Mouse (Mus musculus): ENCODE results near the gene Myh7b. TPM values are rescaled to one million over a fixed set of nuclear protein-coding genes. Genes with fewer than 3 reads are reported as not detected.
"Not testable (repeated sequence)": the region's sequence is repeated elsewhere in the genome, so short reads cannot be mapped to it uniquely, and the experiment has no call there.

The Myh7b gene
- polyA plus RNA-seq, 1 experiment from 2014 or later = 6.0 TPM

- H3K36me3 ChIP-seq; H3K27me3 ChIP-seq (replicated peaks); H3K9me3 ChIP-seq (replicated peaks): not testable (repeated sequence)
- H3K9ac ChIP-seq = peak overlapping the region; percentile 72
- H3K4me3 ChIP-seq = peak overlapping the region; percentile 41
- peak overlapping the region; percentile 94 for H3K27ac ChIP-seq
- H3K4me2 ChIP-seq = peak overlapping the region; percentile 78
- 25% methylated on average over 4 of the region's 4 CpGs for WGBS (ENCODE audit: insufficient replicate concordance)
- ATAC-seq = peak; percentile 79
- peaks cover 67% of the 10 kb centered on the region for H3K4me1 ChIP-seq
Observed at GRCm38 (mm10) chr2:155605236-155605589, 5.8 kb upstream of the Myh7b start.

- WGBS (ENCODE audit: insufficient replicate concordance) = 84% methylated on average over 4 of the region's 4 CpGs
- H3K9ac ChIP-seq = peak overlapping the region; percentile 72
- peaks cover 76% of the 10 kb centered on the region for H3K4me1 ChIP-seq
- H3K4me3 ChIP-seq = no peak overlapping the region
- no peaks in the 10 kb centered on the region for H3K36me3 ChIP-seq
- H3K27me3 ChIP-seq (replicated peaks) = no peaks in the 10 kb centered on the region
- 0 out of 2 replicates have a peak overlapping the region, but pooled peaks have one; percentile 78 for H3K4me2 ChIP-seq
- no peaks in the 10 kb centered on the region for H3K9me3 ChIP-seq (replicated peaks)
- peak overlapping the region; percentile 94 for H3K27ac ChIP-seq
- no peak for ATAC-seq
Observed at GRCm38 (mm10) chr2:155606360-155606759, 4.7 kb upstream of the Myh7b start.

DNA sequence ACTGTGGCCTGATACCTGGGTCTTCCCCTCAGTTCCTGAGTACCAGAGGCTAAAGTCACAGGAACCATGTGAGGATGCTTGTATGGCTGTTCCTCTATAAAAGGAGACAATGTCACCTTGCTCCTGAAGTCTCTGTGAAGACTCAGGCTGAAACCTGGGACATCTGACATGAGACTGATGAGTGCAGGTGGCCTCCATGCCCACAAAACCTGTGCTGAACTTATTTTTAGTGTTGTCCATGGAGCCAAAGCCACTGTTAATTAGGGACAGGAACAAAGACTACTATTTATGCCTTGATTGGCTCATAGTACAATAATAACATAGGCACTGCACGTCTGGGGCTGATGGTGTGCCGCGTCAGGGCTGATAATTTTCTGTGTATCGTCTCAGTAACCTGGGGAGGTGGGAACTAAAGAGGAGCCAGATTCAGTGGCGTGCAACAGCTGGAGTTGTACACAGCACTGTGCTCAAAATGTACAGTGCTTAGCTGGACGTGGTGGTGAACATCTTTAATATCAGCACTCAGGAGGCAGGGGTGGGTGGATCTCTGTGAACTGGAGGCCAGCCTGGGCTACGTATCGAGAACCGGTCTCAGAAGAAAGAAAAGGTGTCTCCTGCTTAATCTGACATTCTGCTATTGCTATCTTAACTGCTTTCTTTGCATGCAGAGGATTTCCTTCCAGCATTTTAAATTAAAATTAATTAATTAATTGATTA is 980 bp downstream of the Myh7b start:
- peak overlapping the region; percentile 80; the same call in 1 of the 2 replicates for H3K9ac ChIP-seq
- H3K27ac ChIP-seq = peak overlapping the region; percentile 95
- H3K4me1 ChIP-seq = peaks cover 82% of the 10 kb centered on the region
- H3K36me3 ChIP-seq = no peaks in the 10 kb centered on the region
- no peak for ATAC-seq
- peak overlapping the region; percentile 79 for H3K4me2 ChIP-seq
- H3K9me3 ChIP-seq (replicated peaks) = no peaks in the 10 kb centered on the region
- WGBS (ENCODE audit: insufficient replicate concordance) = 71% methylated on average over 9 of the region's 9 CpGs
- no peaks in the 10 kb centered on the region for H3K27me3 ChIP-seq (replicated peaks)
- H3K4me3 ChIP-seq = peak overlapping the region; percentile 65

DNA sequence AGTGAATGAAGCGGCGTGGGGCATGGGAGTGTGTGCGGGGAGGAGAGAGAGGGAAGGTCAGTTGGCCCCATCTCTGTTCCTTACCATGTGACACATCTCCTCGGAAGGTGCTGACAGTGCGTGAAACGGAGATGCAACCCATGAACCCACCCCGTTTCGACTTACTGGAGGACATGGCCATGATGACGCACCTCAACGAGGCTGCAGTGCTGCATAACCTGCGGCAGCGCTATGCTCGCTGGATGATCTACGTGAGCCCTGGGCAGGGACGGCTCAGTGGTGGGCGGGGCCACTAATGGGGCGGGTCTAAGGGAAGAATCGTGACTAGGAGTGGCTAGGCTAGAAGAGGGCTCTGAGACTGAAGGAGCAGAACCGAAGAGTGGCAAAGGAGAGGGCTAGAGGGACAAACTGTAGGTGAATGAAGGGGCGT is 2.3 kb downstream of the Myh7b start:
- Histone ChIP-seq H3K36me3 (no peaks in the 10 kb centered on the region), H3K4me3 (peak overlapping the region; percentile 65), H3K4me2 (peak overlapping the region; percentile 79), H3K9ac (peak overlapping the region; percentile 80), H3K27ac (peak overlapping the region; percentile 95), H3K4me1 (peaks cover 81% of the 10 kb centered on the region), H3K9me3 (replicated peaks) (no peaks in the 10 kb centered on the region), H3K27me3 (replicated peaks) (no peaks in the 10 kb centered on the region)
- WGBS (ENCODE audit: insufficient replicate concordance) = 2% methylated on average over 20 of the region's 20 CpGs
- peak; percentile 95 for ATAC-seq

DNA sequence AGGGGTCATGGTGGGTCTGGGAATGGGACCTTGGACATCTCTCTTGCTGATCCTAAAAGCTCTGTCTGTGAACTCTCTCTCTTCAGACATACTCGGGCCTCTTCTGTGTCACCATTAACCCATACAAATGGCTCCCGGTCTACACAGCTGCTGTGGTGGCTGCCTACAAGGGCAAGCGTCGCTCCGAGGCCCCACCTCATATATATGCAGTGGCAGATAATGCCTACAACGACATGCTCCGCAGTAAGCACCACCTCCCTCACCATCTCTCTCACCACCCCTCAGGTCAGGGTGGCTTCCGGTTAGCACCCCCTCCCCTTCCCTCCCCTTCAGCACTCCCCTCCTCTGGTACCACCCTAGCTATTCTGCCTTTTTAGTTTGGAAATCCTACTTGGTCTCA is 2.9 kb downstream of the Myh7b start:
- Histone ChIP-seq H3K4me2 (peak overlapping the region; percentile 79), H3K27me3 (replicated peaks) (no peaks in the 10 kb centered on the region), H3K27ac (peak overlapping the region; percentile 95), H3K4me1 (peaks cover 83% of the 10 kb centered on the region), H3K9me3 (replicated peaks) (no peaks in the 10 kb centered on the region), H3K36me3 (no peaks in the 10 kb centered on the region), H3K9ac (peak overlapping the region; percentile 80), H3K4me3 (peak overlapping the region; percentile 65)
- 24% methylated on average over 8 of the region's 8 CpGs for WGBS (ENCODE audit: insufficient replicate concordance)
- peak; percentile 80 for ATAC-seq

DNA sequence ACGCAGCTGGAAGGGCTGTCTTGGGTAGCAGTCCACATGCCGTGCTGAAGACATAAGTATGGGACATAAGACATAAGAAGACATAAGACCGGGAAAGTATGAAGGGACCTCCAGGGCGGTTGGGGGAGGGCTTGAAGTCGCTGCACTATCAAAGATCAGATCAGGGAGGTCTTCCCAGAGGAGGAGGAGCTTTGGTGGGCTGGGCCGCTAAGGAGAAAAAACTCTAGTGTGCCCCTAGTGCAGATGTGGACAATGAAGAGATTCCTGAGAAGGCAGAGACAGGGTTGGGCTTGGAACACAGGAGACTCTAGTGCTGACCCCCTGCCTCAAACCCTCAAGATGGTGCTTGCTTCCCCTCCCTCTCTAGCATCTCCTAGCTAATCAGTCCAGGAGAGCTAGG is 6.0 kb downstream of the Myh7b start:
- Histone ChIP-seq H3K9ac (peak overlapping the region; percentile 59), H3K27ac (peak overlapping the region; percentile 72), H3K36me3 (no peaks in the 10 kb centered on the region), H3K4me3 (peak overlapping the region; percentile 12; the same call in 1 of the 2 replicates), H3K4me2 (peak overlapping the region; percentile 50), H3K27me3 (replicated peaks) (no peaks in the 10 kb centered on the region; the same call in 1 of the 2 replicates), H3K4me1 (peaks cover 86% of the 10 kb centered on the region), H3K9me3 (replicated peaks) (no peaks in the 10 kb centered on the region)
- ATAC-seq = no peak
- WGBS (ENCODE audit: insufficient replicate concordance) = 32% methylated on average over 6 of the region's 6 CpGs

- Histone ChIP-seq H3K4me3 (no peak overlapping the region), H3K27me3 (replicated peaks) (peaks cover 6% of the 10 kb centered on the region; the same call in 1 of the 2 replicates), H3K4me1 (peaks cover 86% of the 10 kb centered on the region), H3K9ac (no peak overlapping the region; the same call in 1 of the 2 replicates), H3K27ac (no peak overlapping the region; the same call in none of the 2 replicates), H3K9me3 (replicated peaks) (no peaks in the 10 kb centered on the region), H3K4me2 (no peak overlapping the region), H3K36me3 (no peaks in the 10 kb centered on the region)
- peak; percentile 67 for ATAC-seq
- 14% methylated on average over 8 of the region's 8 CpGs for WGBS (ENCODE audit: insufficient replicate concordance)
Observed at GRCm38 (mm10) chr2:155619817-155620216, 8.8 kb downstream of the Myh7b start.

- no peak for ATAC-seq
- H3K27ac ChIP-seq = no peak overlapping the region
- no peak overlapping the region for H3K4me3 ChIP-seq
- WGBS (ENCODE audit: insufficient replicate concordance) = 26% methylated on average over 11 of the region's 11 CpGs
- H3K4me1 ChIP-seq = peaks cover 61% of the 10 kb centered on the region
- no peak overlapping the region for H3K9ac ChIP-seq
- no peaks in the 10 kb centered on the region for H3K9me3 ChIP-seq (replicated peaks)
- no peak overlapping the region for H3K4me2 ChIP-seq
- no peaks in the 10 kb centered on the region for H3K36me3 ChIP-seq
- H3K27me3 ChIP-seq (replicated peaks) = peaks cover 31% of the 10 kb centered on the region
Observed at GRCm38 (mm10) chr2:155622606-155623005, 11.6 kb downstream of the Myh7b start.

- no peaks in the 10 kb centered on the region for H3K9me3 ChIP-seq (replicated peaks)
- H3K9ac ChIP-seq = no peak overlapping the region
- WGBS (ENCODE audit: insufficient replicate concordance) = 75% methylated on average over 6 of the region's 6 CpGs
- peak overlapping the region; percentile 9; the same call in 1 of the 2 replicates for H3K27ac ChIP-seq
- H3K4me1 ChIP-seq = peaks cover 51% of the 10 kb centered on the region
- no peaks in the 10 kb centered on the region for H3K36me3 ChIP-seq
- ATAC-seq = no peak
- H3K4me3 ChIP-seq = no peak overlapping the region
- H3K4me2 ChIP-seq = no peak overlapping the region
- peaks cover 45% of the 10 kb centered on the region for H3K27me3 ChIP-seq (replicated peaks)
Observed at GRCm38 (mm10) chr2:155623996-155624395, 13.0 kb downstream of the Myh7b start.

DNA sequence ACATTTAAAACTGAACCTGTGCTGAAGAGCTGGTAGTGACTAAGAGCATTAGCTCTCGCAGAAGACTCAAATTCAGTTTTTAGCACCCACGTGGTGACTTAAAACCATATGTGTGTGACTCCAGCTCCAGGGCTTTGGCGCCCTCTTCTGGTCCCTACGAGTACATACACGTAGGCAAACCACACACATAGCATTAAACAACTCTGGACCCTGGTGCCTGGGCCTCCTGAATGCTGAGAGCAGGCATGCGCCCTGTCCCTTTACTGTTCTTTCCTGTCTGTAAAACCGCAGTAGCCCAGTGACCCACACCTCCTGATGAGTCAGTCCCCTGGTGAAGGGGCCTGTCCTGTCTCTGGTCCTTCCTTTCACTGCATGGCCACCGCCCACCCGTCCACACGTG is 13.7 kb downstream of the Myh7b start:
- ATAC-seq = no peak; the same call in 1 of the 2 replicates
- Histone ChIP-seq H3K4me2 (no peak overlapping the region), H3K27me3 (replicated peaks) (peaks cover 52% of the 10 kb centered on the region), H3K4me3 (no peak overlapping the region), H3K36me3 (no peaks in the 10 kb centered on the region), H3K4me1 (peaks cover 51% of the 10 kb centered on the region), H3K9ac (no peak overlapping the region), H3K27ac (no peak overlapping the region), H3K9me3 (replicated peaks) (no peaks in the 10 kb centered on the region)
- WGBS (ENCODE audit: insufficient replicate concordance) = 26% methylated on average over 10 of the region's 10 CpGs

GRCm38 (mm10) chr2:155626277-155626676 is 15.3 kb downstream of the Myh7b start:
- Histone ChIP-seq H3K27ac (no peak overlapping the region), H3K9me3 (replicated peaks) (no peaks in the 10 kb centered on the region), H3K4me2 (no peak overlapping the region), H3K36me3 (peaks cover 6% of the 10 kb centered on the region), H3K4me1 (peaks cover 53% of the 10 kb centered on the region), H3K4me3 (no peak overlapping the region), H3K27me3 (replicated peaks) (peaks cover 68% of the 10 kb centered on the region), H3K9ac (no peak overlapping the region)
- WGBS (ENCODE audit: insufficient replicate concordance) = 58% methylated on average over 15 of the region's 15 CpGs
- ATAC-seq = no peak

DNA sequence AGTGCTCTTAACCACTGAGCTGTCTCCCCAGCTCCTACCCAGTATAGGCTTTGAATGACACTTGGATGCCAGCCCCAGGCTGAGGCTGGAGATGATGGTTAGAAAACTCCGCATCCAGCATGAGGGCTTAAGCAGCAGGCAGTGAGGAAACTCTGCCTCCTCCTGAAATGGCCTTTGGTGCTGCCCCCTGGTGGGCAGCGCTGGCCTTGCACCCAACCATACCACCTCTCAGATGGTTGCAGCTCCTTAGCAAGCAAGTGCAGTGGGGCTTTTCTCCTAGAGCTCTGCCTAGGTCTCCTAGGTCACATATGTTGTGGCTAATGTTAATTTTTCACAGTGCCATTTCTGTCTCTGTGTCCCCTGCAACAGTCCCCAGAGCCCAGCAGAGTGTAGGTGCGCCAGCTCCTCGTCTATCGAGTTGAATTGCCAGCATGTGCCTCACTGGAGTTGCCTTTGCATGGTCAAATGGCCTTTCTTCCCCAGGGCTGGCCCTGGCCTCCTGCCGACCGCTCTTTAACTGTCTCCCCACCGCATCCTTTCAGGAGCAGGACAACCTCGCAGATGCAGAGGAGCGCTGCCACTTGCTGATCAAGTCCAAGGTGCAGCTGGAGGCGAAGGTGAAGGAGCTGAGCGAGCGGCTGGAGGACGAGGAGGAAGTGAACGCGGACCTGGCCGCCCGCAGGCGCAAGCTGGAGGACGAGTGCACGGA is 16.2 kb downstream of the Myh7b start:
- Histone ChIP-seq H3K27ac (no peak overlapping the region), H3K27me3 (replicated peaks) (peaks cover 77% of the 10 kb centered on the region), H3K4me3 (no peak overlapping the region), H3K4me2 (no peak overlapping the region), H3K9me3 (replicated peaks) (no peaks in the 10 kb centered on the region), H3K9ac (no peak overlapping the region), H3K4me1 (peaks cover 50% of the 10 kb centered on the region), H3K36me3 (peaks cover 13% of the 10 kb centered on the region)
- no peak for ATAC-seq
- WGBS (ENCODE audit: insufficient replicate concordance) = 31% methylated on average over 21 of the region's 21 CpGs
